Mouse (Mus musculus): ENCODE results near the gene Jpt2. TPM values are rescaled to one million over a fixed set of nuclear protein-coding genes. Genes with fewer than 3 reads are reported as not detected.
A peak's percentile ranks its signal among the peaks of the same experiment; 100 is the strongest.

Gene Jpt2
- total RNA-seq, 2 experiments from 2014 or later = 5.5 to 8.6 TPM

DNA sequence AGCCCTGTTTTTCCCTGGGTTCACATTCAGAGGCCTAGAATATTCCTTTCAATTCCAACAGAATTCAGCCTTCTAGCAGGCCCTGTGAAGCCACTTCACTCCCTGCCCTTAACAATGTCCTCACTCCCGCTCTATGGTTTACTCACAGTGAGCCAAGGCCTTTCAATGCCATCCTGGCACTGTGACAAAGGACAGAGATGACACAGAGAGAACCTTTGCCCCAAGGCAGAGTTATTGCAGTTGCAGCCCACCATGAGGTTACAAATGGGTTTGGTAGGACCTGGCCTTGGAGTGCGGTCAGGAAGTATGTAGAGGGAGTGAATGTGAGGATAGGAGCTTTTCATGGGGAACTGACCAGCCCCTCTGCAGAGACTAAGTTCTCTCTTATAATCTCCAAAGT is 52.9 kb downstream of the Jpt2 start:
- DNase-seq = no peak

DNA sequence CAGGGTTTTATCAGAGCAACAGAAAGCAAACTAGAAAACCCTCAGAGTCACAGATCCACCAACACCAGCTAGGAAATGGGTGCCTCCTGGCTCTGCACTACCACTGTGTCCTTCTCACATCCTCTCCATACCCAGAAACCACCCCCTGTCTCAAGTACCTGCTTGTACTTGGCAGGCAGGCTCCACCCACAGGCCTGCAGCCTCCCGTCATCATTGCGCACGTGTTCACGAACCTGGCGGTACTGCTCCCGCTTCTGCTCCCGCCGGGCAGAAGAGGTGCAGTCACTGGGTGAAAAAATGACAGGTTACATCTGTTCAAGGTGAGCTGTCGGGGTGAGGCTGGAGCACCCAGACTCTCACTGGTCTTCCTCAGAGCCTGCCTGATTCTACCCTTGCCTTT is 56.7 kb downstream of the Jpt2 start:
- no peak for DNase-seq

DNA sequence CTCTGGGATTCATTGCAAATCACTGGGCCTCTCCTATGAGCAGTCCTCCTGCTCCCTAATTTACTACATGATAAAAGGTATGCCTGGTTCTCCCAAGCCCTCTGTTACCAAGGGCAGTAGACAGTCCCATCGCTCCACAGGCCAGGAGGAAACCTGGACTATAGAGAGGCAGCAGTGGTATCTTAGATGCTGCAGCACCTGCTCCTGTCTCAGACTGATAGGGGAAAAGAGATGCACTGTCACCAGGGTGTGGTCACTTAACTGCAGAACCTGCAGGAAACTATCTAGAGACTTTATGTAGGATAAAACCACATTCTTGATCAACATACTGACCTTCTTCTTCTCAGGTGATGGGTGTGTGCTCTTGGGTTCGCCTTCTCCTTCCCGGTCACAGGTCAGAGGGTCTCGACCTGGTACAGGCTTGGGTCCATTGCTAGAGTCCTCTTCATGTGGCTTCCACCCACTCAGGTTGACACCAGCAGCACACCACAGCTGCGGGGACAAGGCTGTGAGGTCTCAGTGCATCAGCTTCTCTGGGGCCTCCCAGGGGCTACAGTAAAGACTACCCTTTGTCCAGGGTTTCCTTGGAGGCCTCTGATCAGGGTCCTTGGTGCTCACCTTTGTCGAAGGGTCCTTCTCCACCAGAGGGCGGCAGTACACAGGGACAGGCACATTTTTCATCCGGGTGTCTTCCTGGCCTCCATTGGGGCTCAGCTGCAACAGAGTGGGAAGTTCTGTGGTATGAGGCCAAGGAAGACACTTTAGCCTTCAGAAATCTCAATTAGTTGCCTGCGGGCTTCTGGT is 57.6 kb downstream of the Jpt2 start:
- no peak for DNase-seq

DNA sequence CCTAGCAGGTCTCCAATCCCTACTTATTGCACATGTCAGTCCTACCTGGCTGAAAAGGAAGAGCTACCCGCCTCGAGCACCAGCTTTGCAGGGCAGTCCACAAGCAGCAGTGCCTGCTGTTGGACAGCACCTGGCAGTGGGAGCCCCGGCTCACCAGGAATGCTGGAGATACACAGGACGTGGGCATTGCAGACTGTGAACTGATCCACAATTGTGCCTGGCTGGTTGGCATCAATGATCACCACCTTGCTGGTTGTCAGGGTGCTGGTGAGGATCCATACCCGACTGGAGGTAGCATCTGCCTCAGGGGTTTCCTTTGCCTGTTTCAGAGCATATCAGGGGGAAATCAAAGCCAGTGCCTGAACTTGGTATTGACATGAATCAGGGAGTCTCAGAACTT is 58.4 kb downstream of the Jpt2 start:
- no peak for DNase-seq

DNA sequence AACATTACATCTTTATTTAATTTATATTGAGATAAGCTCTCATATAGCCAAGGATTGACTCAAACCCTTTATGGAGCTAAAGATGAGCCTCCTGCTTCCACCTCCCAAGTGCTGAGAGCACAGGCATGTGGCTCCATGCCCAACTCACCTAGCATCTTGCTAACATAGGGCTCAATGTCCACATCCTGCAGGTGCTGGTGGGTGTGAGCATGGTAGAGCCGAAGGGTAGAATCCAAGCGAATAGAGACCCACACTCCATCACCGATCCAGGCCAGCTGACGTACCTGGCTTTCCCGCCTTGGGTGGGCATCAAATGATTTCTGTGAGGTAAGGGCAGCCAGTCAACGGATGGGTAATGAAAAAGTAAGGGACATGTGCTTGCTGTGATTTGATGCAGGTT is 60.5 kb downstream of the Jpt2 start:
- DNase-seq = no peak

DNA sequence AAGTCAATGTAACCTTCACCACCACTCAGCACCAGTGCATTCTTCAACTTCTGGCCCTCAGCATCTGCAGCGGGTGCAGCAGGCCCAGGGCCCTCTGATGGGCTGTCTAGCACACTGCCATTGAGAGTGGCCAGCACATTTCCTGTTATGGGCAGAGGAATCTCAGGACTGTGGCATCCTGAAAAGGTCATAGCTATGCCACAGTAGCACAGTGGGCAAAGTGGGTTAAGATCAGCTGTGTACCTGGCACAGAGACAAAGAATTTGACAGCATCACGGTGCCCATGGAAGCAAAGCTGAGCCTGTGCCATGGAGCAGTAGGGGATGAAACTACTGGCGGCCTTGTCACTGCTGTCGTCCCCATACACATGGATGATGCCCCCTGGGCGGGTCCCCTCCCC is 61.3 kb downstream of the Jpt2 start:
- DNase-seq = no peak

DNA sequence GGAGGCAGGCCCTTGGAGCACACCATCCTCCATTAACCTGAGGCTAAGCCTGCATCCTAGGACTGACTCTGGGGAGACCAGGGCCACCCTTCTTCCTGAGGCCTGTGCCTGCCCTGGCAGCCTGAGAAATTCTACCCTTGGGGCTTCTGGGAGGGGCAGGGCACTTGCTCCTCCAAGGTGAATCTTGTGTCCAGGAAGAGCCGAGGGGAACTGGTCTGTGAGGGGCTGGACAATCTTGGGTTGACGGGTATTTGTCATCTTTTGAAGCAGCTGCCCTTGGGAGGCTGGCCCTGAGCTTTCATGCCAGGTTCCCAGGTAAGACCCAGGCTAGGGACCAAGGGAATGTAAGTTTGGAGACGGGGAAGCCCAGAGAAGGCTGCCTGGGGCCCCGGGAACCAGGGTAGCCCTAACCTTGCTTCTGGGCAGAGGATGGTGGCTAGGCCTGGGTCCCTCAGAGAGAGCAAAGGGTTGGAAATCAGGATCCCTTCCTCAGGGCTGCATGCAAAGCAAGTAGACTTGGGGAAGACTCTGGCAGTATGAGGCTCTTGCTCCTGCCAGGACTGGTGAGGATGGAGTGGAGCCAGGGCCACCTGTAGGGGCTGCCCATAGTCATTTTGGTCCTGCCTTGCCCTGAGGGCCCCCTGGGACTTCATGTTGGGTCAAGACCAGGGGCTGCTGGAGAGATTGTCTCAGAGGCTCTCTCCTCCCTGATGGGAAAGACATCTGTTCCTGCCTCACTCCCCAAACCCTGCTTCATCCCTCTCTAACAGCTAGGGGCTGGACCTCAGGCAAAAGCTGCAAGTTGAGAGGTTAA is 62.2 kb downstream of the Jpt2 start:
- DNase-seq = no peak

DNA sequence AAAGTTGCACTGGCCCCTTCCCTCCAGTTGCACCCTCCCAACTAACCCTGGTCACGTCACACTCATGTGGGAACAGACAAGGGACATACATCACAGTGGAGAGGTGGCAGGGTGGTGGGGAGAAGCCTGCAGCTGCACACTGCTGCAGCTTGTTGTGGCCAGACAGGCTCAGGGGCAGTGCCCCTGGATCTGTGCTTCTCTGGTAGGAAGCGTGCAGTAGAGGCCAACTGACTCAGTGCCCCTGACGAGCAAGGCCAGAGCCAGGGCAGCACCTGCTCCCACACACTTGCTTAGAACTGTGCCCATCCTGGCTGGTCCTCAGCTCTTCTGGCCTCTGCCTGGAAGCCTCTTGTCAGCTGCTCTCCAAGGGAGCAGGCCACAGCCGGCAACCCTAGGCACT is 62.9 kb downstream of the Jpt2 start:
- no peak for DNase-seq

DNA sequence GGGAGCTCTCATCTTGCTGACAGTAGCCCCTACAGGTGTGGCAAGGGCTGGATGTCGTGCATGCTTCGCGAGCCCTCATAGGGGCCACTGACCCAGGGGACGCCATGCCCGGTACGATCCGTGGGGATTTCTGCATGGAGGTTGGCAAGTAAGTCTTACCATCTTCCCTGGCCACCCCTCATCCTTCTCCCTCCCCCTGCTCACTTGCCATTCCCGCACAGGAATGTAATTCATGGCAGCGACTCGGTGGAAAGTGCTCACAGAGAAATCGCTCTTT is 63.6 kb downstream of the Jpt2 start:
- no peak for DNase-seq

DNA sequence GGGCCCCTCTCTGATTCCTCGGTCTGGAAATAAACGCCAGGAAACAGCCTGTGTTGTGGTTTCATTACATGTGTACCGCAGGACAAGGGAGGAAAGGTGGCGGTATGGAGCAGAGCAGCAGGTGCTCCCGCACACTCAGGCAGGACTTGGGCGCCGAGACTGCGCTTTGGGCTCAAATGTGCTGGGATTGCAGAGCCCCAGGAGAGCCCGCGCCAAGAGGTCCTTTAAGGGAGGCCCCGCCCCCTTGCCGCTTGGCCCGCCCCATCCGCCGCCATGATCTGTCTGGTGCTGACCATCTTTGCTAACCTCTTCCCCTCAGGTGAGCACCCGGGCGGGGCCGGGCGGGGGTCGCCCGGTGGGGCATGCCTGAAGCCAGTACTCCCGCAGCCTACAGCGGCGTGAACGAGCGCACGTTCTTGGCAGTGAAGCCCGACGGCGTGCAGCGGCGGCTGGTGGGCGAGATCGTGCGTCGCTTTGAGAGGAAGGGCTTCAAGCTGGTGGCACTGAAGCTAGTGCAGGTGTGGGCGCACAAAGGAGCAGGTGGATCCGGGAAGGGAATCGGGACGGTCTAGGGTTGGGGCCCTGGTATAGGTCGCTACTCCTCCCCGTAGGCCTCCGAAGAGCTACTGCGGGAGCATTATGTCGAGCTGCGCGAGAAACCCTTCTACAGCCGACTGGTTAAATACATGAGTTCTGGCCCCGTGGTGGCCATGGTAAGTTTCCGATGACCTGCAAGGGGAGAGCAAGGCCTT is 64.1 kb downstream of the Jpt2 start, which contains the start of gene Nme3:
Nme3 (plus strand) TSS at position 260 of the 752 bp plus-strand sequence.
- DNase-seq = peak; percentile 79

DNA sequence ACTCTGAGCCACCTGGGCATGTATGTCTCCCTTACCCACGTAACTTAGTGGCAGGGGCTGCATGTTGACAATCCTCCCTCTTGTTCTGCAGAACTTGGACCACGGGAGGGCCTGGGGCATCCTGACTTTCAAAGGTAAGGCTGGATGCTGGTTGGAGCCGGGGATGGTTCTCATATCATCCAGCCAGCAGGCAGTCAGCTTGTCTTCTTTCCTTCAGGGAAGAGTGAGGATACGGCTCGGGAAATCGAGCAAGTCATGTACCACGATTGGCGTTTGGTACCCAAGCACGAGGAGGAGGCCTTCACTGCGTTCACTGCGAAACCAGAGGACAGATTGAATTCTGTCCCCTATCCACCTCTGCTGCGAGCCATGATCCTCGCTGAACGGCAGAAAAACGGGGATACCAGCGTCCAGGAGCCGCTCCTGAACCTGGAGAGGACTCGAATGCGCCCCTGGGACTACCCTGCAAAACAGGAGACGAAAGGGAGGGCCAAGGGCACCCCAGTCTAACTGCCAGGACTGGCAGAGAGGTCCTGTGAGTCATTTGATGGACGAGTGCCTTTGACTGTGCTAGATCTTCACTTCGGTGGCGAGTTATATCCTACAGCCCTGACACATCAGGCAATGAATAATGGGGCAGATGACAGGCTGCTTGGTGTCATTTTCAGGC is 64.8 kb downstream of the Jpt2 start:
- no peak for DNase-seq

DNA sequence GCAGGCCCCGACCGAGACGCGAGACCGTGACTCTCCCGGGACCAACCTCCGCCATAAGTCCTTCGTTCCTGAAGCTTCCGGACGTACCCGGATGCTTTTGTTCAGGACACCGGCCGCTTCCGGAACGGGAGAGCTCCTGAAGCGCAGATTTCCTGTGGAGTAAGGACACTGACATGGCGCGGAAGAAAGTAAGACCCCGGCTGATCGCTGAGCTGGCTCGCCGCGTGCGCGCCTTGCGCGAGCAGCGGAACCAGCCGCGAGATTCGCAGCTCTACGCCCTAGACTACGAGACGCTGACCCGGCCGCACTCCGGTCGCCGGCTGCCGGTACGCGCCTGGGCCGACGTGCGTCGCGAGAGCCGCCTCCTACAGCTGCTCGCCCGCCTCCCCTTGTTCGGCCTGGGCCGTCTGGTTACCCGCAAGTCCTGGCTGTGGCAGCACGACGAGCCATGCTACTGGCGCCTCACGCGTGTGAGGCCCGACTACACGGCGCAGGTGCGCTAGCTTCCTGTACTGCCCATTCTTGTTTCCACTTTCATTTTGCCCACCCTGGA is 65.4 kb downstream of the Jpt2 start, which contains the start of the genes Eme2 and Mrps34:
Eme2 (minus strand) TSS at position 93 of the 553 bp plus-strand sequence.
Mrps34 (plus strand) TSS at position 122 of the 553 bp plus-strand sequence.
- DNase-seq = peak; percentile 78

DNA sequence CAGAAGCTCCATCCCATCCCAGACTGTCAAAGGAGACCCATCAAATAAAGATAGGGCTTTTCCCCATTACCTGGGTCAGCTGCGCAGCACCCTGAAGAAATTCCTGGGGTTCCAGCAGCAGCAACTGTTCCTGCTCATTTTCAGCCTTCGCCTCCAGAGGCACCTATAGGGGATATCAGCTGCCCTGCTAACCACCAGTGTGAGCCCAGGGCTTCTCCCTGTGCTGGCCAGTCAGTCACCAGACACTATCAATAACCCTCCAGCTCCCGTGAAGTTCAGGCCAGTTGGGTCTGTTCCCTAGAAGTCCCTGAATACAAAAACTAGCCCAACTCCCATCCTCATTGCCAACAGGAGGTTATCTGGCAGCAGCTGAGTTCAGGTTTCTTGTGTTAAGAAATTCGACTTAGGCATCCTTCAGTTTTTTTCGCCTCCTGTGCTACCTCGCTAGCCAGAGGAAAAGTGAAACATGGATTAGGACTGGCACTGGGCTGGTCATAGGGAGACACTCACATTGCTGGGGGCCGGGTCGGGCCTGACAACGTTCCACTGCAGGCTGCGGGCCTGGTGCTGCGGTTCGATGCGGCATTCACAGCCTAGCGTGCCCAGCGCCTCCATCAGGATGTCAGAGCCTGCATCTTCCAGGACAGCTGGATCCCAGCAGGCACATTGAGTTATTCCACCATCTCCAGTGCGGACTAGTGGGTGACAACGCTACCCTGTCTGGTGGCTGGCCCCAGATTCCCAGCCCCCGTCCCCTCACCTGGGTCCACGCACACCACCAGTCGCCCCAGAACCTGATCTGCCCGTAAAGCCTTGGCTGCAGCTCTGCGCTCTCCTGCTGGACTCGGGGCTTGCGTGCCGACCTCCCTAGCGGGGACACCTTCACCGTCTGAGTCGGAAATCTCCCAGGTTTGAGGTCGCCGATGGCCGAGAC is 66.2 kb downstream of the Jpt2 start:
- DNase-seq = no peak

DNA sequence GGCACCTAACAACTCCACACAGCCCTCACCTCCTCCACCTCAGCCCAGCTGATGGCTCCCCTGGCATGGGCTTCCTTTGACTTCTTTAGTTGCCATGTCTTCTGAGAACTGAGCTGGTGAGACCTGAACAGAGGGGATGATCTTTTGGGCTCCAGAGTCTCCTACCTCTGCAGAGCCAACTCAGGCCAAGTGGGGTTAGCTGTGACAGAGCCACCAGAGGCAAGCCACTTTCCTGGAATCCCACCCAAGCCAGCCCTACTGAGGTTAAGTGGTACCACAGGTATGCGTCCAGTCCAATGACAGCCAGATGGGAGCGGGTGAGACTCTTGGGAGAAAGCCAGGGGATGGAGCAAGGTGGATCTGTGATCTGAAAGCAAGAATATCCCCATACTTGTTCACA is 67.2 kb downstream of the Jpt2 start:
- no peak for DNase-seq

DNA sequence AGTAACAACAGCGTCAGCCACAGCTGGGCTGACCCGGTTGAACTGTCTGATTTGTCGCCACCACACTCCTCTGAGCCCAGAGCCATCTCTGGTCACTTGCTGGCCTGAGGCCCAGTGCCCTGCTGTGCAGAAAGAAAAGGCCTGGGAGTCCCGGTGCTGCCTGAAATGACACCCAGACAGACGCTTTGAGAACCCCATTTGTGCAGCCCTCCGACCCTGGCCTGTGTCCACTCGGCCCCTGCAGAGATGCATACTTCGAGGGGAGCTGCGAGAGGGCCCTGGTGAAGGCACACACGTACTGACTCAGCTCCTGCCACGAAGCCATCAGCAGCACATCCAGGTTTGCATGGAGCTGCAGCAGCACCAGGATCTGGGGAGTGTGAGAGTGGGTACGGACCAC is 67.7 kb downstream of the Jpt2 start:
- DNase-seq = no peak

DNA sequence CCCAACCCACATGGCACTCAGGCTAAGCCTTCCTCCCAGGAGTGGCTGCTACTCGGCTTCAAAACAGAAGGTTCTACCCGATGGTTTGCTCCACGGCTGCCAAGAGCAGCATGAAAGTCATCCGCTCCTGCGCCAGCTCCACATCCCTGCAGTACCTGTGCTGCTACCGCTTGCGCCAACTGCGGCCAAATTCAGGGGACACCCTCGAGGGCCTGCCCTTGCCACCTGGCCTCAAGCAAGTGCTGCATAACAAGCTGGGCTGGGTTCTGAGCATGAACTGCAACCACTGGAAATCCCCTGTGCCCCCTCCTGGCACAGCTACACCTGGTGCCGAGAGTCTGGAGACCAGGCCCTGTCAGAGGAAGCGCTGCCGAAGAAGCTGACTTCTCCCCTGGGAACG is 69.2 kb downstream of the Jpt2 start:
- DNase-seq = no peak

DNA sequence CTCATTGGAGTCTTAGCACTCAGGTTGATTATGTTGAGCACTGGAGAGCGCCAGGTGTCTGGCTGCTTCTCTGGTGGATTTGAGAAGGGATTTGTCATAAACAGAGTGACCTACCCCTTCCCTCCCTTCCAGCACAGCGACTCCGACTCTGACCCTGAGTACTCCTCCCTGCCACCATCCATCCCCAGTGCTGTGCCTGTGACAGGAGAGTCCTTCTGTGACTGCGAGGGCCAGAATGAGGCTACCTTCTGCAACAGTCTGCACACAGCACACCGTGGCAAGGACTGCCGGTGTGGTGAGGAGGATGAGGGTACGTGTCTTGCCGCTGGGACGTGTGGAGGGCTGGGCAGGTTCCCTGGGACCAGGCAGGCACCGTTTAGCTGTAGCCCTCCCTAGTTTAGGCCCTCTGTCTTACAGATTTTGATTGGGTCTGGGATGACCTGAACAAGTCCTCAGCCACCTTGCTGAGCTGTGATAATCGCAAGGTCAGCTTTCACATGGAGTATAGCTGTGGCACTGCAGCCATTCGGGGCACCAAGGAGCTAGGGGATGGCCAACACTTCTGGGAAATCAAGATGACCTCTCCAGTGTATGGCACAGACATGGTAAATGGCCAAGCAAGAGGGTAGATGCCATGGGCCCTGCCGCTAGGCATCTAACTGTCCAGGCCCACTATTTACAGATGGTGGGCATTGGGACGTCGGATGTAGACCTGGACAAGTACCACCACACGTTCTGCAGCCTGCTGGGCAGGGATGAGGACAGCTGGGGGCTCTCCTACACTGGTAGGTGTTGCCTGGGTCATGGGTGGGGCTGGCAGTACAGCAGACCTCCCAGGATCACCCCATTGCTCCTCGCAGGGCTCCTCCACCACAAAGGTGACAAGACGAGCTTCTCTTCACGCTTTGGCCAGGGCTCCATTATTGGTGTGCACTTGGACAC is 70.1 kb downstream of the Jpt2 start:
- no peak for DNase-seq

DNA sequence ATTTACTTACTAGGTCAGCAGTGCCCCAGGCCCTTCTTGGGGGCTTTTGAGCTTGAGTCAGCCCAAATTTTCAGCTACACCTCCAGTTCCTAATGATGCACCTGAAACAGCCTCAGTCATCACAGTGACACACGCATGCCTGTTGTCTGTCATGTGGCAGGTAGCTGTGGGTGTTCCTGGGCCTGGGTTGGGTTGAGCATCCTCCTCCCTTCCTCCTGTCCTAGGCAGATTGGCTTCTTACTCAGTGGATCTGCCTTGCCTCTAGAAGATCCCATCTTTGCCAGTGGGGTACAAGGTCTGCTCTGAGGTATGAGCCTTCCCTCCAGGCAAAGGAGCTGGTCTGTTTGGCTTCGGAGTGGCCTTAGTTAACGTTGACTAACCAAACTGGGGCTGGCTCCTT is 71.6 kb downstream of the Jpt2 start:
- DNase-seq = no peak

All from gastrocnemius, postnatal 25 days (tissue).